Mouse (Mus musculus): ENCODE data around the gene Plet1. TPM values are rescaled to one million over a fixed set of nuclear protein-coding genes. Genes with fewer than 3 reads are reported as not detected.

Plet1 gene
- total and polyA plus RNA-seq, 2 experiments from 2014 or later: 1.2 to 3.7 TPM

GRCm38 (mm10) chr9:50459537-50459936, 34.8 kb upstream of the Plet1 start:
- no peak overlapping the region for H3K4me2 ChIP-seq (ENCODE audit: low read depth, low read length)
- no peaks in the 10 kb centered on the region for H3K4me1 ChIP-seq (ENCODE audit: control insufficient read depth, insufficient read depth)
- no peak for TF ChIP-seq EP300 (IDR thresholded peaks at IDR 0.05; ENCODE audit: low read depth)
- H3K9ac ChIP-seq (replicated peaks; ENCODE audit: low read depth, low read length): no peak overlapping the region
- 36% methylated on average over 2 of the region's 2 CpGs for WGBS
- no peaks in the 10 kb centered on the region for H3K36me3 ChIP-seq (replicated peaks; ENCODE audit: control insufficient read depth, insufficient read depth, low read length)
- ATAC-seq (ENCODE audit: insufficient read depth, low read depth) (no peak), DNase-seq (ENCODE audit: low spot score) (no peak)
- H3K27ac ChIP-seq (ENCODE audit: low read depth): no peak overlapping the region
- H3K27me3 ChIP-seq (ENCODE audit: control insufficient read depth, insufficient read depth, low read length): no peaks in the 10 kb centered on the region
- H3K9me3 ChIP-seq (replicated peaks; ENCODE audit: control insufficient read depth, low read length): no peaks in the 10 kb centered on the region
- H3K4me3 ChIP-seq (ENCODE audit: low read depth, low read length): no peak overlapping the region

- ATAC-seq (ENCODE audit: insufficient read depth, low read depth) (peak; percentile 53; the same call in 1 of the 2 replicates), DNase-seq (ENCODE audit: low spot score) (peak; percentile 72)
- H3K36me3 ChIP-seq (replicated peaks; ENCODE audit: control insufficient read depth, insufficient read depth, low read length): no peaks in the 10 kb centered on the region
- H3K9ac ChIP-seq (replicated peaks; ENCODE audit: low read depth, low read length): peak overlapping the region; percentile 34; the same call in 1 of the 2 replicates
- no peak overlapping the region for H3K27ac ChIP-seq (ENCODE audit: low read depth)
- no peaks in the 10 kb centered on the region for H3K4me1 ChIP-seq (ENCODE audit: control insufficient read depth, insufficient read depth)
- peak overlapping the region; percentile 51 for H3K4me2 ChIP-seq (ENCODE audit: low read depth, low read length)
- H3K27me3 ChIP-seq (ENCODE audit: control insufficient read depth, insufficient read depth, low read length): no peaks in the 10 kb centered on the region
- 34% methylated on average over 19 of the region's 19 CpGs for WGBS
- peak overlapping the region; percentile 21 for H3K4me3 ChIP-seq (ENCODE audit: low read depth, low read length)
- TF ChIP-seq CTCF (IDR thresholded peaks at IDR 0.05; ENCODE audit: low read depth): peak; percentile 85
- no peak for TF ChIP-seq EP300 (IDR thresholded peaks at IDR 0.05; ENCODE audit: low read depth)
- no peaks in the 10 kb centered on the region for H3K9me3 ChIP-seq (replicated peaks; ENCODE audit: control insufficient read depth, low read length)
Measured at GRCm38 (mm10) chr9:50462494-50463204, 31.7 kb upstream of the Plet1 start.

- no peaks in the 10 kb centered on the region for H3K36me3 ChIP-seq (replicated peaks; ENCODE audit: control insufficient read depth, insufficient read depth, low read length)
- no peaks in the 10 kb centered on the region for H3K9me3 ChIP-seq (replicated peaks; ENCODE audit: control insufficient read depth, low read length)
- H3K4me2 ChIP-seq (ENCODE audit: low read depth, low read length): no peak overlapping the region
- no peak for DNase-seq (ENCODE audit: low spot score)
- no peak overlapping the region for H3K27ac ChIP-seq (ENCODE audit: low read depth)
- H3K9ac ChIP-seq (replicated peaks; ENCODE audit: low read depth, low read length): no peak overlapping the region
- 29% methylated on average over 4 of the region's 4 CpGs for WGBS
- no peak overlapping the region for H3K4me3 ChIP-seq (ENCODE audit: low read depth, low read length)
- TF ChIP-seq CTCF (IDR thresholded peaks at IDR 0.05; ENCODE audit: low read depth) (no peak), EP300 (IDR thresholded peaks at IDR 0.05; ENCODE audit: low read depth) (no peak)
- no peaks in the 10 kb centered on the region for H3K4me1 ChIP-seq (ENCODE audit: control insufficient read depth, insufficient read depth)
- no peak for ATAC-seq (ENCODE audit: insufficient read depth, low read depth)
- H3K27me3 ChIP-seq (ENCODE audit: control insufficient read depth, insufficient read depth, low read length): no peaks in the 10 kb centered on the region
Measured at GRCm38 (mm10) chr9:50463205-50463508, 31.2 kb upstream of the Plet1 start.

GRCm38 (mm10) chr9:50470377-50471100, 23.8 kb upstream of the Plet1 start:
- H3K9me3 ChIP-seq (replicated peaks; ENCODE audit: control insufficient read depth, low read length): no peaks in the 10 kb centered on the region
- no peaks in the 10 kb centered on the region for H3K36me3 ChIP-seq (replicated peaks; ENCODE audit: control insufficient read depth, insufficient read depth, low read length)
- H3K27ac ChIP-seq (ENCODE audit: low read depth): no peak overlapping the region
- 52% methylated on average over 5 of the region's 5 CpGs for WGBS
- TF ChIP-seq CTCF (IDR thresholded peaks at IDR 0.05; ENCODE audit: low read depth) (no peak), EP300 (IDR thresholded peaks at IDR 0.05; ENCODE audit: low read depth) (no peak)
- DNase-seq (ENCODE audit: low spot score) (no peak), ATAC-seq (ENCODE audit: insufficient read depth, low read depth) (no peak)
- H3K4me3 ChIP-seq (ENCODE audit: low read depth, low read length): no peak overlapping the region
- no peak overlapping the region for H3K4me2 ChIP-seq (ENCODE audit: low read depth, low read length)
- peaks cover 6% of the 10 kb centered on the region for H3K4me1 ChIP-seq (ENCODE audit: control insufficient read depth, insufficient read depth)
- no peaks in the 10 kb centered on the region for H3K27me3 ChIP-seq (ENCODE audit: control insufficient read depth, insufficient read depth, low read length)
- H3K9ac ChIP-seq (replicated peaks; ENCODE audit: low read depth, low read length): no peak overlapping the region

GRCm38 (mm10) chr9:50471181-50471901, 23.0 kb upstream of the Plet1 start:
- WGBS: 35% methylated on average over 13 of the region's 13 CpGs
- H3K4me3 ChIP-seq (ENCODE audit: low read depth, low read length): no peak overlapping the region
- no peak overlapping the region for H3K9ac ChIP-seq (replicated peaks; ENCODE audit: low read depth, low read length)
- H3K4me1 ChIP-seq (ENCODE audit: control insufficient read depth, insufficient read depth): peaks cover 6% of the 10 kb centered on the region
- H3K36me3 ChIP-seq (replicated peaks; ENCODE audit: control insufficient read depth, insufficient read depth, low read length): no peaks in the 10 kb centered on the region
- H3K9me3 ChIP-seq (replicated peaks; ENCODE audit: control insufficient read depth, low read length): no peaks in the 10 kb centered on the region
- H3K27ac ChIP-seq (ENCODE audit: low read depth): no peak overlapping the region
- H3K4me2 ChIP-seq (ENCODE audit: low read depth, low read length): no peak overlapping the region
- TF ChIP-seq CTCF (IDR thresholded peaks at IDR 0.05; ENCODE audit: low read depth) (no peak), EP300 (IDR thresholded peaks at IDR 0.05; ENCODE audit: low read depth) (no peak)
- no peak for ATAC-seq (ENCODE audit: insufficient read depth, low read depth)
- no peak for DNase-seq (ENCODE audit: low spot score)
- H3K27me3 ChIP-seq (ENCODE audit: control insufficient read depth, insufficient read depth, low read length): no peaks in the 10 kb centered on the region
